Mouse (Mus musculus): ENCODE measurements around the gene Klf14. TPM values are rescaled to one million over a fixed set of nuclear protein-coding genes. Genes with fewer than 3 reads are reported as not detected.

Klf14 gene
- polyA plus RNA-seq, 1 experiment from 2014 or later = 0.25 TPM

GRCm38 (mm10) chr6:30921826-30922225 lies 37.1 kb downstream of the Klf14 start:
- H3K27me3 ChIP-seq = no peaks in the 10 kb centered on the region
- no peak for ATAC-seq (ENCODE audit: low FRiP score, low read depth)
- no peaks in the 10 kb centered on the region for H3K9me3 ChIP-seq
- 70% methylated on average over 10 of the region's 11 CpGs for WGBS
- peaks cover 3% of the 10 kb centered on the region; the same call in 1 of the 2 replicates for H3K4me1 ChIP-seq (replicated peaks)
- no peaks in the 10 kb centered on the region for H3K36me3 ChIP-seq
- H3K4me3 ChIP-seq = no peak overlapping the region
- no peak overlapping the region for H3K9ac ChIP-seq
- no peak overlapping the region for H3K27ac ChIP-seq (replicated peaks)
- H3K4me2 ChIP-seq = peak overlapping the region; percentile 51

- Histone ChIP-seq H3K27me3 (no peaks in the 10 kb centered on the region), H3K9ac (peak overlapping the region; percentile 6; the same call in 1 of the 2 replicates), H3K4me2 (peak overlapping the region; percentile 51), H3K4me1 (replicated peaks) (peaks cover 3% of the 10 kb centered on the region; the same call in 1 of the 2 replicates), H3K36me3 (no peaks in the 10 kb centered on the region), H3K9me3 (no peaks in the 10 kb centered on the region), H3K4me3 (peak overlapping the region; percentile 30), H3K27ac (replicated peaks) (peak overlapping the region; percentile 19; the same call in 1 of the 2 replicates)
- ATAC-seq (ENCODE audit: low FRiP score, low read depth) = peak; percentile 72; the same call in 1 of the 2 replicates
- 32% methylated on average over 21 of the region's 21 CpGs for WGBS
Observed at GRCm38 (mm10) chr6:30920834-30921675, 37.8 kb downstream of the Klf14 start.

GRCm38 (mm10) chr6:30915473-30915872 lies 43.4 kb downstream of the Klf14 start, which contains the start of gene Tsga13:
Gene Tsga13 (minus strand): TSS chr6:30915573.
- no peaks in the 10 kb centered on the region for H3K27me3 ChIP-seq
- no peak within 1 kb of the TSS for H3K4me3 ChIP-seq
- no peaks in the 10 kb centered on the region for H3K9me3 ChIP-seq
- H3K27ac ChIP-seq (replicated peaks) = no peak within 1 kb of the TSS
- H3K36me3 ChIP-seq = no peaks in the 10 kb centered on the region
- 93% methylated on average over 2 of the region's 2 CpGs for WGBS
- ATAC-seq (ENCODE audit: low FRiP score, low read depth) = no peak
- no peak within 1 kb of the TSS for H3K4me2 ChIP-seq
- no peak within 1 kb of the TSS for H3K9ac ChIP-seq
- no peaks in the 10 kb centered on the region; the same call in 1 of the 2 replicates for H3K4me1 ChIP-seq (replicated peaks)

- Histone ChIP-seq H3K4me1 (replicated peaks) (0 out of 2 replicates have a peak, but pooled peaks cover 3% of the 10 kb centered on the region), H3K4me2 (no peak overlapping the region), H3K9me3 (no peaks in the 10 kb centered on the region), H3K27ac (replicated peaks) (0 out of 2 replicates have a peak overlapping the region, but pooled peaks have one; percentile 34), H3K27me3 (no peaks in the 10 kb centered on the region), H3K36me3 (no peaks in the 10 kb centered on the region), H3K4me3 (no peak overlapping the region), H3K9ac (no peak overlapping the region)
- 46% methylated on average over 3 of the region's 3 CpGs for WGBS
- ATAC-seq (ENCODE audit: low FRiP score, low read depth) = no peak
Observed at GRCm38 (mm10) chr6:30907970-30908369, 50.9 kb downstream of the Klf14 start.

Other genes starting within 250 kb of the Klf14 start
- gene Mest, start 235.5 kb downstream of the Klf14 start, polyA plus RNA-seq (2015; fragmentation: Nextera tagmentation; extraction: Ambion mirVana) = 321 and 324 TPM in 2 replicates
- gene Copg2, start 62.3 kb downstream of the Klf14 start, polyA plus RNA-seq (2015; fragmentation: Nextera tagmentation; extraction: Ambion mirVana) = 27.8 and 28.2 TPM in 2 replicates
- gene Tsga13, start 43.5 kb downstream of the Klf14 start, polyA plus RNA-seq (2015; fragmentation: Nextera tagmentation; extraction: Ambion mirVana) = 0.26 TPM in 1 of 2 replicates, not detected in the other